Mouse (Mus musculus) erythroblast, embryonic 14.5 days (primary cell): ENCODE data around the gene H2-Eb1. TPM values are rescaled to one million over a fixed set of nuclear protein-coding genes. Genes with fewer than 3 reads are reported as not detected.

Experiments used
- H3K27me3 ChIP-seq: 2 replicates; pipeline ENCODE4 v1.6.1; 2012; ENCODE audit warnings: inconsistent platforms; ENCODE audit not compliant: control insufficient read depth
- H3K36me3 ChIP-seq: 2 replicates; pipeline ENCODE4 v1.6.1; 2012; ENCODE audit warnings: mild to moderate bottlenecking, inconsistent platforms; ENCODE audit not compliant: control insufficient read depth
- H3K4me1 ChIP-seq: 2 replicates; pipeline ENCODE4 v1.6.1; 2012; ENCODE audit warnings: inconsistent platforms; ENCODE audit not compliant: control insufficient read depth
- H3K4me3 ChIP-seq: replicated peaks from 2 replicates; pipeline ENCODE3; 2012; ENCODE audit warnings: moderate library complexity, mild to moderate bottlenecking, inconsistent platforms
- H3K9me3 ChIP-seq: 2 replicates; pipeline ENCODE4 v1.6.1; 2012; ENCODE audit warnings: low read length, inconsistent platforms, mixed read lengths; ENCODE audit not compliant: control insufficient read depth
- GATA1 ChIP-seq: IDR thresholded peaks from 2 replicates; pipeline ENCODE4 v1.6.1; 2012; ENCODE audit warnings: low read length, inconsistent platforms, mixed read lengths
- TAL1 ChIP-seq: IDR thresholded peaks from 3 replicates; pipeline ENCODE4 v1.6.1; 2012; ENCODE audit warnings: low read length, inconsistent platforms, mixed read lengths
- polyA plus RNA-seq: library from polyadenylated mRNA; stranded (reverse); fragments of >175 nt; gene quantifications from 2 replicates; pipeline ENCODE4 v1.2.3, GENCODE M21; 2012

Gene H2-Eb1
- polyA plus RNA-seq, 1 experiment = not detected

GRCm38 (mm10) chr17:34326373-34326772, 20.7 kb downstream of the H2-Eb1 start:
- Histone ChIP-seq H3K36me3 (no peaks in the 10 kb centered on the region), H3K4me1 (no peaks in the 10 kb centered on the region), H3K9me3 (no peaks in the 10 kb centered on the region), H3K4me3 (no peak overlapping the region), H3K27me3 (no peaks in the 10 kb centered on the region)
- TF ChIP-seq GATA1 (no peak), TAL1 (no peak)

- Histone ChIP-seq H3K27me3 (no peaks in the 10 kb centered on the region), H3K4me1 (no peaks in the 10 kb centered on the region), H3K4me3 (no peak overlapping the region), H3K36me3 (no peaks in the 10 kb centered on the region), H3K9me3 (no peaks in the 10 kb centered on the region)
- TF ChIP-seq TAL1 = no peak
- no peak for TF ChIP-seq GATA1
Observed at GRCm38 (mm10) chr17:34329807-34330206, 24.1 kb downstream of the H2-Eb1 start.

GRCm38 (mm10) chr17:34331200-34331599, 25.5 kb downstream of the H2-Eb1 start:
- Histone ChIP-seq H3K4me1 (no peaks in the 10 kb centered on the region), H3K9me3 (no peaks in the 10 kb centered on the region), H3K4me3 (no peak overlapping the region), H3K27me3 (no peaks in the 10 kb centered on the region), H3K36me3 (no peaks in the 10 kb centered on the region)
- TF ChIP-seq GATA1 = no peak
- TF ChIP-seq TAL1 = no peak

GRCm38 (mm10) chr17:34340619-34341402, 35.1 kb downstream of the H2-Eb1 start:
- no peaks in the 10 kb centered on the region for H3K27me3 ChIP-seq
- H3K36me3 ChIP-seq = no peaks in the 10 kb centered on the region
- H3K9me3 ChIP-seq = no peaks in the 10 kb centered on the region
- TF ChIP-seq TAL1 (no peak), GATA1 (no peak)
- H3K4me1 ChIP-seq = no peaks in the 10 kb centered on the region
- H3K4me3 ChIP-seq = no peak overlapping the region

- H3K27me3 ChIP-seq = no peaks in the 10 kb centered on the region
- H3K4me1 ChIP-seq = no peaks in the 10 kb centered on the region
- no peak overlapping the region for H3K4me3 ChIP-seq
- no peaks in the 10 kb centered on the region for H3K9me3 ChIP-seq
- TF ChIP-seq TAL1 = no peak
- H3K36me3 ChIP-seq = no peaks in the 10 kb centered on the region
Observed at GRCm38 (mm10) chr17:34344882-34345281, 39.2 kb downstream of the H2-Eb1 start.

- no peak for TF ChIP-seq TAL1
- TF ChIP-seq GATA1 = no peak
- no peaks in the 10 kb centered on the region for H3K4me1 ChIP-seq
- H3K4me3 ChIP-seq = no peak overlapping the region
Observed at GRCm38 (mm10) chr17:34345486-34345885, 39.8 kb downstream of the H2-Eb1 start.

GRCm38 (mm10) chr17:34346041-34346440, 40.4 kb downstream of the H2-Eb1 start:
- Histone ChIP-seq H3K9me3 (no peaks in the 10 kb centered on the region), H3K4me3 (no peak overlapping the region), H3K27me3 (no peaks in the 10 kb centered on the region), H3K4me1 (no peaks in the 10 kb centered on the region), H3K36me3 (no peaks in the 10 kb centered on the region)
- no peak for TF ChIP-seq GATA1
- no peak for TF ChIP-seq TAL1

More at GRCm38 (mm10) chr17:34345486-34345885, 39.8 kb downstream of the H2-Eb1 start:
- no peaks in the 10 kb centered on the region for H3K27me3 ChIP-seq
- H3K36me3 ChIP-seq = no peaks in the 10 kb centered on the region
- no peaks in the 10 kb centered on the region for H3K9me3 ChIP-seq

- H3K4me1 ChIP-seq = no peaks in the 10 kb centered on the region
- TF ChIP-seq TAL1 = no peak
- TF ChIP-seq GATA1 = no peak
- H3K36me3 ChIP-seq = no peaks in the 10 kb centered on the region
- H3K4me3 ChIP-seq = no peak overlapping the region
- no peaks in the 10 kb centered on the region for H3K9me3 ChIP-seq
- H3K27me3 ChIP-seq = no peaks in the 10 kb centered on the region
Observed at GRCm38 (mm10) chr17:34347606-34348308, 42.1 kb downstream of the H2-Eb1 start.

GRCm38 (mm10) chr17:34349429-34349828, 43.8 kb downstream of the H2-Eb1 start:
- Histone ChIP-seq H3K4me1 (no peaks in the 10 kb centered on the region), H3K36me3 (no peaks in the 10 kb centered on the region), H3K4me3 (no peak overlapping the region), H3K27me3 (no peaks in the 10 kb centered on the region), H3K9me3 (no peaks in the 10 kb centered on the region)
- TF ChIP-seq GATA1 = no peak
- no peak for TF ChIP-seq TAL1

GRCm38 (mm10) chr17:34354539-34354938, 48.9 kb downstream of the H2-Eb1 start, which contains the start of gene Btnl2:
Btnl2 (plus strand) TSS chr17:34354822.
- Histone ChIP-seq H3K27me3 (no peaks in the 10 kb centered on the region), H3K4me1 (no peaks in the 10 kb centered on the region), H3K9me3 (no peaks in the 10 kb centered on the region), H3K36me3 (no peaks in the 10 kb centered on the region), H3K4me3 (no peak within 1 kb of the TSS)
- no peak for TF ChIP-seq GATA1
- no peak for TF ChIP-seq TAL1
